Mouse (Mus musculus) cerebral cortex, adult 2 months (tissue): ENCODE measurements around the gene Mycbp2.

Experiments used
- WGBS: fragments of 180-500 bp; shearing (Covaris S2); methylation state at CpG from one replicate; pipeline ENCODE4 v1.1.7; 2018; 5-methylcytosine and 5-hydroxymethylcytosine counted together

Gene Mycbp2

GRCm38 (mm10) chr14:103073825-103074224, 272.8 kb downstream of the Mycbp2 start:
- 84% methylated on average over 8 of the region's 8 CpGs for WGBS

GRCm38 (mm10) chr14:103072731-103073130, 273.9 kb downstream of the Mycbp2 start:
- WGBS: 82% methylated on average over 4 of the region's 4 CpGs

GRCm38 (mm10) chr14:103071471-103071870, 275.1 kb downstream of the Mycbp2 start:
- 90% methylated on average over 12 of the region's 12 CpGs for WGBS

- 3% methylated on average over 10 of the region's 10 CpGs for WGBS
Observed at GRCm38 (mm10) chr14:103070790-103071189, 275.8 kb downstream of the Mycbp2 start.

- under 1% methylated on average over 65 of the region's 65 CpGs for WGBS
Observed at GRCm38 (mm10) chr14:103069864-103070611, 276.6 kb downstream of the Mycbp2 start, which contains the start of gene Cln5. Gene Cln5, plus strand, starts transcription at chr14:103070216.

- 8% methylated on average over 12 of the region's 12 CpGs for WGBS
Observed at GRCm38 (mm10) chr14:103069465-103069863, 277.1 kb downstream of the Mycbp2 start.

GRCm38 (mm10) chr14:103065294-103066167, 281.1 kb downstream of the Mycbp2 start:
- 10% methylated on average over 10 of the region's 10 CpGs for WGBS
